Mouse (Mus musculus) liver, adult 2 months (tissue): ENCODE measurements around the gene Acer2. TPM values are rescaled to one million over a fixed set of nuclear protein-coding genes. Genes with fewer than 3 reads are reported as not detected.
A peak's percentile ranks its signal among the peaks of the same experiment; 100 is the strongest.
"Not testable (repeated sequence)": the region's sequence is repeated elsewhere in the genome, so short reads cannot be mapped to it uniquely, and the experiment has no call there.

Experiments
- DNase-seq: peaks from one replicate; pipeline ENCODE4 v3.0.0-alpha.2; 2011; ENCODE audit warnings: low read depth, low spot score; ENCODE audit errors: extremely low read depth
- H3K27ac ChIP-seq: fragments of 200-500 bp; replicated peaks from 2 replicates; pipeline ENCODE4 v1.5.1; 2012; ENCODE audit warnings: low read depth, mild to moderate bottlenecking, control low read depth, inconsistent platforms, low read length; ENCODE audit not compliant: insufficient read depth
- H3K27me3 ChIP-seq: fragments of 200-500 bp; 2 replicates; pipeline ENCODE4 v1.6.1; 2012; ENCODE audit warnings: mild to moderate bottlenecking, moderate library complexity, low read length, inconsistent platforms; ENCODE audit not compliant: control insufficient read depth, insufficient read depth
- H3K36me3 ChIP-seq: fragments of 200-500 bp; 2 replicates; pipeline ENCODE4 v1.6.1; 2012; ENCODE audit warnings: low read length, inconsistent platforms; ENCODE audit not compliant: control insufficient read depth, insufficient read depth
- H3K4me1 ChIP-seq: fragments of 200-500 bp; 2 replicates; pipeline ENCODE4 v1.6.1; 2011; ENCODE audit warnings: low read length; ENCODE audit not compliant: control insufficient read depth, insufficient read depth
- H3K4me3 ChIP-seq: fragments of 200-500 bp; 2 replicates; pipeline ENCODE4 v1.5.1; 2011; ENCODE audit warnings: low read depth, mild to moderate bottlenecking, control low read depth, low read length, moderate library complexity; ENCODE audit not compliant: insufficient read depth
- H3K79me2 ChIP-seq: fragments of 200-500 bp; 2 replicates; pipeline ENCODE4 v1.6.1; 2012; ENCODE audit warnings: inconsistent platforms, mild to moderate bottlenecking, low read length, moderate library complexity; ENCODE audit not compliant: control insufficient read depth, insufficient read depth
- H3K9ac ChIP-seq: fragments of 200-500 bp; 2 replicates; pipeline ENCODE4 v1.6.1; 2012; ENCODE audit warnings: low read depth, mild to moderate bottlenecking, control low read depth, inconsistent platforms, low read length
- CTCF ChIP-seq: fragments of 200-500 bp; IDR thresholded peaks from 2 replicates; pipeline ENCODE4 v1.5.1; 2011; ENCODE audit warnings: low read depth, low read length, control low read depth
- POLR2A ChIP-seq: fragments of 200-500 bp; IDR thresholded peaks from 2 replicates; pipeline ENCODE4 v1.6.1; 2011; ENCODE audit warnings: low read length, control low read depth; ENCODE audit not compliant: insufficient read depth; ENCODE audit errors: extremely low read depth
- WGBS: fragments of 180-500 bp; shearing (Covaris S2); methylation state at CpG from one replicate; pipeline ENCODE4 v1.1.7; 2018; 5-methylcytosine and 5-hydroxymethylcytosine counted together
- polyA plus RNA-seq: library from polyadenylated mRNA; depleted of rRNA; stranded (reverse); fragments of >200 nt; gene quantifications from 2 replicates; pipeline ENCODE4 v1.2.3, GENCODE M21; 2012; rRNA removed
- total RNA-seq: library from RNA; depleted of rRNA; stranded (reverse); fragments of >200 nt; gene quantifications from 2 replicates; pipeline ENCODE4 v1.2.3, GENCODE M21; 2014; rRNA removed

The Acer2 gene
- total RNA-seq (11.5 and 13.2 TPM in 2 replicates), polyA plus RNA-seq (5.6 and 6.5 TPM in 2 replicates)

DNA sequence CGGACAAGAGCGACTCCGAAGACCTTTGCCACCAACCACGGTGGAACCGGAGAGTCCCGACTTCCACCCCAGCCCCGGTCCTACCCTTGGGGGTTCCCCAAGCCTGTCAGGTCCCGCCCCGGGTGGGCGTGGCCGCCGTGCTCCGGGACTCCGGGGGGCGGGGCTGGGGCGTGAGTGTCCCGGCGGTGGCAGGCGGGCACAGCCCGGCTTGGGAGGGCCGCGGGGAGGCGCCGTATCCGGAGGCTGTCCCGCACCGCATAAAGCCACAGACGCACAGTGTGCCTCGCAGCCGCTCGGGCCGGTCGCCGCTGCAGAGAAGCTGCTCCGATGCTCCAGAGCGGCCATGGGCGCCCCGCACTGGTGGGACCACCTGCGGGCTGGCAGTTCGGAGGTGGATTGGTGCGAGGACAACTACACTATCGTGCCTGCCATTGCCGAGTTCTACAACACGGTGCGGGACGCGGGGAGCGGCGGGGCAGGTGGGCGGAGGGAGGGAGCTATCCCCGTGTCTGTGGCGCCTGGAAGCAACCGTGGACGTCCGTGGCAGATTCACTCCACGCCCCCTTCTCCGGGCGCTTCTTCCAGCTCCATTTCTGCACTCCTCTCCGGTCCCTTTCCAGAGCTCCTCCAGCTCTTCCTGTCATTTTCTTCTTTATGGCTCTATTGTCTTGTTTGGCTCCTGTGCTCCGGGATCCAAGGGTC, at the start of gene Acer2:
TSS of gene Acer2 (plus strand) at position 251 of the 702 bp plus-strand sequence.
- H3K36me3 ChIP-seq = no peaks in the 10 kb centered on the region
- H3K9ac ChIP-seq = peak within 1 kb of the TSS; percentile 90
- no peak within 1 kb of the TSS for H3K27ac ChIP-seq
- under 1% methylated on average over 60 of the region's 60 CpGs for WGBS
- H3K4me1 ChIP-seq = no peaks in the 10 kb centered on the region
- TF ChIP-seq POLR2A (peak; percentile 98), CTCF (0 out of 2 replicates have a peak, but pooled peaks have one; percentile 15)
- H3K4me3 ChIP-seq = peak within 1 kb of the TSS; percentile 90
- H3K27me3 ChIP-seq = no peaks in the 10 kb centered on the region
- DNase-seq = peak; percentile 73
- H3K79me2 ChIP-seq = no peaks in the 10 kb centered on the region; the same call in 1 of the 2 replicates

DNA sequence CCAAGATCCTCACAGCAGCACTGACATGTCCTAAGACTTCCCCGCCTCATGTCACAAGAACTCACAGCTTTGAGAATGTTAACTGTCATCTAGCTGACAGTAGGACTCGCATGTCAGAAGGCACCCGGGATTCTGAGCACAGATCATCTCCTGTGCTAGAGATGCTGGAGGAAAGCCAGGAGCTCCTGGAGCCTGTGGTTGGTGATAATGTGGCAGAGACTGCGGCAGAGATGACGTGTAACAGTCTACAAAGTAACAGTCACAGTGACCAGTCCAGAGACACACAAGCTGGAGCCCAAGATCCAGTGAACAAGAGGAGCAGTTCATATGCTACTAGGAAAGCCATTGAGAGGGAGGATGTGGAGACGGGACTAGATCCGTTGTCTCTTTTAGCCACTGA, 49.1 kb upstream of the Acer2 start:
- Histone ChIP-seq H3K4me1 (no peaks in the 10 kb centered on the region), H3K36me3 (peaks cover 51% of the 10 kb centered on the region), H3K27ac (no peak overlapping the region), H3K79me2 (no peaks in the 10 kb centered on the region), H3K9ac (no peak overlapping the region), H3K4me3 (no peak overlapping the region), H3K27me3 (no peaks in the 10 kb centered on the region)
- DNase-seq = no peak
- WGBS = 92% methylated on average over 7 of the region's 7 CpGs
- TF ChIP-seq POLR2A = no peak
- TF ChIP-seq CTCF = no peak

DNA sequence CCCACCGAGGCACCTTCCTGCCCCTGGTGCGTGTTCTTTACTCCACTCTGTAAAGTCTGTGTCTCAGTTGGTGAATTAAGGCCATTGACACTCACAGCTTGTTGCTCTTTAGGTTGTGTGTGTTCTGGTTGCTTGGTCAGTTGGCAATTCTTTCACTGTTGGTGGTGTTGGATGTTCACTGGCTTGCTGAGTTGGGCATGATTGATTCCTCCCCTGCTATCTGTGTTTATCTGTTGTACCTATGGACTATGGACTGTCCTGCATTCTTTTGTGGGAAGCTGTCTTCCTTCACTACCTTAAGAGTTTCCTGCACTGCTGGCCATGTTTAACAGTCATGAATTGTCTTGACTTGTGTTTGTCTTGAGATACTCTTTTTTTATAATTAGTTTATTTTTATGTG, 42.3 kb upstream of the Acer2 start:
- 57% methylated on average over 2 of the region's 2 CpGs for WGBS

DNA sequence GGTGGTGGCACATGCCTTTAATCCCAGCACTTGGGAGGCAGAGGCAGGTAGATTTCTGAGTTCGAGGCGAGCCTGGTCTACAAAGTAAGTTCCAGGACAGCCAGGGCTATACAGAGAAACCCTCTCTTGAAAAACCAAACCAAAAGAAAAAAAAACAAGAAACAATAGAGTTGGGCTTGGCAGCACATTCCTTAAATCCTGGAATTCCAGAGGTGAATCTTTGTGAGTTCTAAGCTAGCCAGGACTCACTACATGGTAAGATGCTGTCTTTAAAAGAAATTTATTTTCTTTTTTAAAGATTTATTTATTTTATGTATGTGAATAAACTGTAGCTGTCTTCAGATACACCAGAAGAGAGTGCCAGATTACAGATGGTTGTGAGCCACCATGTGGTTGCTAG, 33.1 kb upstream of the Acer2 start:
- H3K36me3 ChIP-seq = peaks cover 34% of the 10 kb centered on the region
- H3K27ac ChIP-seq, H3K27me3 ChIP-seq, H3K4me3 ChIP-seq, H3K4me1 ChIP-seq, DNase-seq, H3K79me2 ChIP-seq, H3K9ac ChIP-seq: not testable (repeated sequence)
- WGBS = 98% methylated on average over 2 of the region's 2 CpGs

More for the DNA sequence above, 42.3 kb upstream of the Acer2 start:
- no peaks in the 10 kb centered on the region for H3K27me3 ChIP-seq
- H3K4me3 ChIP-seq = no peak overlapping the region
- H3K27ac ChIP-seq = no peak overlapping the region; the same call in 1 of the 2 replicates
- peak; percentile 71 for DNase-seq
- TF ChIP-seq CTCF (no peak), POLR2A (no peak)
- peaks cover 3% of the 10 kb centered on the region; the same call in 1 of the 2 replicates for H3K4me1 ChIP-seq
- H3K9ac ChIP-seq = no peak overlapping the region
- H3K79me2 ChIP-seq = no peaks in the 10 kb centered on the region; the same call in 1 of the 2 replicates
- H3K36me3 ChIP-seq = peaks cover 46% of the 10 kb centered on the region

DNA sequence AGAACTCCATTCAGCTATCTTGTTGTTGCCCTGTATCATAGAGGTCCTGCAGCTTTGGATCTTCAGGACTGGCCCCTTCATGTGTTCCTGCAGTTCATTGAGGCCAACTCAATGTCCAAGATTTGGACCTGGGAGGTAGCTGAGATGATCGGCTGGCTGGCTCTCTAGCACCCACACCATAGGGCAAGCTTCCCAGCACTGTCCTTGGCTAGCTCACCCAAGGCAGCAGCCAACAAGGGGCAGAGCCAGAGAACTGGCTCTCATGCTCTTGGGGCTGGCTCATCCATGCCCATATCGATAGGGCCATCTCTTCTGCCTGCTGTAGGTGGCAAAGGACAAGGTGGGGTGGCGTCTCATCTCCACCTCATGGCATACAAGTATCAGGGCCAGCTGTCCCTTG, 28.8 kb upstream of the Acer2 start:
- Histone ChIP-seq H3K27ac (peak overlapping the region; percentile 11; the same call in 1 of the 2 replicates), H3K4me3 (no peak overlapping the region), H3K36me3 (peaks cover 20% of the 10 kb centered on the region; the same call in 1 of the 2 replicates), H3K4me1 (peaks cover 4% of the 10 kb centered on the region), H3K9ac (no peak overlapping the region), H3K27me3 (no peaks in the 10 kb centered on the region), H3K79me2 (no peaks in the 10 kb centered on the region; the same call in 1 of the 2 replicates)
- TF ChIP-seq CTCF (no peak), POLR2A (no peak)
- 32% methylated on average over 3 of the region's 3 CpGs for WGBS
- DNase-seq = peak; percentile 93

DNA sequence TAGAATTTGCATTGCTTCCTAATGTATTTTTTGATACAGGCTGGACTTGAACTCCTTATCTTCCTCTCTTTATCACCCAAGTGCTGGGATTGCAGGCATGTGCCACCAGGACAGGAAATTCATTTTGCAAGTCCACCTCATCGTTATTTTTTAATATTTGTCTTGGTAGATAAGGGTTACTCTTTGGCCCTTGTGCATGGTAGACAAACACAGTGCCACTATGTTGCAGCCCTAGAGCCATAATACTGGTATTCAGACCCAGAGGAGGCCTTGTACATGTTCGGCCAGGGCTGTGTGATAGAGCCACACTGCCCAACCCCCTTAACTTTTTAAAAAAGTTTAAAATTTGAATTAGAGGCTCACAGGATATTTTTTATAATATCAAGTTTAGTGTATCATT, 26.9 kb upstream of the Acer2 start:
- peaks cover 7% of the 10 kb centered on the region for H3K4me1 ChIP-seq
- no peaks in the 10 kb centered on the region for H3K27me3 ChIP-seq
- DNase-seq = peak; percentile 93
- H3K27ac ChIP-seq = 0 out of 2 replicates have a peak overlapping the region, but pooled peaks have one; percentile 37
- H3K79me2 ChIP-seq = no peaks in the 10 kb centered on the region; the same call in 1 of the 2 replicates
- WGBS = 10% methylated on average over 2 of the region's 2 CpGs
- no peak overlapping the region for H3K4me3 ChIP-seq
- H3K36me3 ChIP-seq = peaks cover 17% of the 10 kb centered on the region; the same call in 1 of the 2 replicates
- no peak overlapping the region for H3K9ac ChIP-seq
- no peak for TF ChIP-seq POLR2A
- TF ChIP-seq CTCF = no peak
